Mouse (Mus musculus): Measurements from ENCODE around the gene Clic6.

Clic6 gene

GRCm38 (mm10) chr16:92578915-92579653, 93.5 kb downstream of the Clic6 start:
- in situ Hi-C loops (cut with MboI, MseI): no loop called here

- in situ Hi-C loops (cut with MboI, MseI): no loop called here
These were observed 95.4 kb downstream of the Clic6 start for GRCm38 (mm10) chr16:92580981-92581380.

GRCm38 (mm10) chr16:92581767-92582166, 96.2 kb downstream of the Clic6 start:
- in situ Hi-C loops (cut with MboI, MseI): no loop called here

- in situ Hi-C loops (cut with MboI, MseI): no loop called here
These were observed 102.3 kb downstream of the Clic6 start for GRCm38 (mm10) chr16:92587836-92588235.
